Mouse (Mus musculus) liver, adult 2 months (tissue): ENCODE data around the gene Wdr37.

Source experiments
- CTCF ChIP-seq: fragments of 200-500 bp; IDR thresholded peaks from 2 replicates; pipeline ENCODE4 v1.5.1; 2011; ENCODE audit warnings: low read depth, low read length, control low read depth
- POLR2A ChIP-seq: fragments of 200-500 bp; IDR thresholded peaks from 2 replicates; pipeline ENCODE4 v1.6.1; 2011; ENCODE audit warnings: low read length, control low read depth; ENCODE audit not compliant: insufficient read depth; ENCODE audit errors: extremely low read depth

GRCm38 (mm10) chr13:8782636-8783035, 89.1 kb downstream of the Wdr37 start:
- TF ChIP-seq POLR2A (no peak), CTCF (no peak)
